Mouse (Mus musculus): ENCODE results near the gene Hist1h2bg. TPM values are rescaled to one million over a fixed set of nuclear protein-coding genes. Genes with fewer than 3 reads are reported as not detected.

The Hist1h2bg gene
- 100 to 1,000 TPM; 624 to 645 TPM for total RNA-seq (2021)

GRCm38 (mm10) chr13:23571022-23571503 is at the start of gene Hist1h2bg, which contains the start of gene Hist1h2ae:
Gene Hist1h2bg, plus strand, starts transcription at chr13:23571396.
Gene Hist1h2ae, minus strand, starts transcription at chr13:23571220.
- peak; percentile 63 for DNase-seq

GRCm38 (mm10) chr13:23521703-23522102 is 49.5 kb upstream of the Hist1h2bg start:
- DNase-seq = peak; percentile 83

GRCm38 (mm10) chr13:23523976-23524375 is 47.2 kb upstream of the Hist1h2bg start:
- DNase-seq = no peak

- DNase-seq = peak; percentile 84
Observed at GRCm38 (mm10) chr13:23524654-23525053, 46.5 kb upstream of the Hist1h2bg start.

- DNase-seq = no peak
Observed at GRCm38 (mm10) chr13:23525901-23526300, 45.3 kb upstream of the Hist1h2bg start.

- DNase-seq = peak; percentile 95
Observed at GRCm38 (mm10) chr13:23526312-23526711, 44.9 kb upstream of the Hist1h2bg start.

- no peak for DNase-seq
Observed at GRCm38 (mm10) chr13:23529005-23529404, 42.2 kb upstream of the Hist1h2bg start.

- no peak for DNase-seq
Observed at GRCm38 (mm10) chr13:23529480-23530165, 41.6 kb upstream of the Hist1h2bg start.

- DNase-seq = peak; percentile 73
Observed at GRCm38 (mm10) chr13:23530181-23530900, 40.9 kb upstream of the Hist1h2bg start.

- DNase-seq = peak; percentile 97
Observed at GRCm38 (mm10) chr13:23530901-23531875, 40.0 kb upstream of the Hist1h2bg start, which contains the start of gene Hist1h4h. Gene Hist1h4h, plus strand, starts transcription at chr13:23531050.

GRCm38 (mm10) chr13:23532262-23533075 is 38.7 kb upstream of the Hist1h2bg start:
- no peak for DNase-seq

- DNase-seq = peak; percentile 72
Observed at GRCm38 (mm10) chr13:23533560-23534367, 37.4 kb upstream of the Hist1h2bg start, which contains the start of gene Hist1h2af. Gene Hist1h2af, plus strand, starts transcription at chr13:23533906.

- no peak for DNase-seq
Observed at GRCm38 (mm10) chr13:23534368-23535131, 36.6 kb upstream of the Hist1h2bg start.

- DNase-seq = peak; percentile 88
Observed at GRCm38 (mm10) chr13:23535137-23536075, 35.8 kb upstream of the Hist1h2bg start, which contains the start of gene Hist1h3g. Gene Hist1h3g, plus strand, starts transcription at chr13:23535422.

- no peak for DNase-seq
Observed at GRCm38 (mm10) chr13:23536076-23536822, 34.9 kb upstream of the Hist1h2bg start.

- no peak for DNase-seq
Observed at GRCm38 (mm10) chr13:23537006-23537710, 34.0 kb upstream of the Hist1h2bg start.

GRCm38 (mm10) chr13:23538249-23538648 is 32.9 kb upstream of the Hist1h2bg start:
- no peak for DNase-seq

All from heart, postnatal 4 days (tissue).